Mouse (Mus musculus): Measurements from ENCODE around the gene Tent4b. TPM values are rescaled to one million over a fixed set of nuclear protein-coding genes. Genes with fewer than 3 reads are reported as not detected.

The Tent4b gene
- total RNA-seq, 2 experiments from 2014 or later = 19.5 to 21.0 TPM

DNA sequence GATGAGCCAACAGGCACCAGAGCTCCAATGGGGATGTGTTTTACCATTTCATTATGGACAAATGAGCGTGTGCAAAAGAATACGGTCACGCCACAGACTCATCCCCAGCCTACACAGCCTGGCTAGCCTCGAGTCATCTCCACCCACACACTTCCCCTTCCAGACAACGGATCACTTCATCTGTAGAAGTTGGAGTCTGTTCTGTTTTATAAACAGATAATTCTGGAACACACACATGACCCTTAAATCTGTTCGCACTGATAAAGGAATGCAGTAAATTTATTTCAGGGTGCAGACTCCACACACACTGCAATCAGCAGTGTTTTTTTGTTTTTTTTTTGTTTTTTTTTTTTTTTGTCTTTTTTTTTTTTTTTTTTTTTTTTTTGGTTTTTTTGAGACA, 80.7 kb downstream of the Tent4b start:
- no peak for DNase-seq

DNA sequence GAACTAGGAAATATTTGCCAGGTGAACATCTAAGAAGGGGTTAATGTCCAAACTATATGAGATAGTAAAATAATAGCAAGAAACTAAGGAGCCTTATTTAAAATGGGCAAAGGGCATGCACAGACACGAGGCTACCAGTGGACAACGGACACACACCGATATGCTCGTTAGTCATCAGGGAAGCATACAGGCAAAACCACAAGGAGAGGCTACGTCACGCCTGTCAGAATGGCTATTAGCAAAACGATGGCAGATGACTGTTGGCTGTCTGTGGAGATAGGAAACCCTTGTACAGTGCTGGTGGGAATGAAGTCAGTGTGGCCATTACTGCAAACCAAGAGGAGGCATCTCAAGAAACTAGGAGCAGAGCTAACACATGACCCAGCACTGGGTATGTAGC, 81.9 kb downstream of the Tent4b start:
- no peak for DNase-seq

DNA sequence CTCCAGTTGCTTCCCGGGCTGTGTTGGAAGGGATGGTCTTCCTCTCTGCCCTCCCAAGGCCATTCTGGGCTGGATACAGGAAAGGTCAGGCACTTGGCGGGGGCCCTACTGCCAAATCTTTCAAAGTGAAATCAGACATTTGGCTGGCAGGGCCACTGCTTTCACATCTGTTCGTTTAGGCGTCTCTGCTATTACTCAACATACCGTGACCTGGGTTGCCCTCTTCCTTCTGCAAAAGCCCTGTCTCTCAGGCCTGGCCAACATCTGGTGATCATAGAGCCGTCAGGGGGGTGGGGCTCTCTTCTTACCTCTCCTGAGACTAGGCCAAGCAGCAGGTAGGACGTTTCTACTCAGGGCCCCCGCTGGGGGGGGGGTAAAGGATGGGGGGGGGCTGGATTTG, 83.7 kb downstream of the Tent4b start:
- DNase-seq = peak; percentile 72

DNA sequence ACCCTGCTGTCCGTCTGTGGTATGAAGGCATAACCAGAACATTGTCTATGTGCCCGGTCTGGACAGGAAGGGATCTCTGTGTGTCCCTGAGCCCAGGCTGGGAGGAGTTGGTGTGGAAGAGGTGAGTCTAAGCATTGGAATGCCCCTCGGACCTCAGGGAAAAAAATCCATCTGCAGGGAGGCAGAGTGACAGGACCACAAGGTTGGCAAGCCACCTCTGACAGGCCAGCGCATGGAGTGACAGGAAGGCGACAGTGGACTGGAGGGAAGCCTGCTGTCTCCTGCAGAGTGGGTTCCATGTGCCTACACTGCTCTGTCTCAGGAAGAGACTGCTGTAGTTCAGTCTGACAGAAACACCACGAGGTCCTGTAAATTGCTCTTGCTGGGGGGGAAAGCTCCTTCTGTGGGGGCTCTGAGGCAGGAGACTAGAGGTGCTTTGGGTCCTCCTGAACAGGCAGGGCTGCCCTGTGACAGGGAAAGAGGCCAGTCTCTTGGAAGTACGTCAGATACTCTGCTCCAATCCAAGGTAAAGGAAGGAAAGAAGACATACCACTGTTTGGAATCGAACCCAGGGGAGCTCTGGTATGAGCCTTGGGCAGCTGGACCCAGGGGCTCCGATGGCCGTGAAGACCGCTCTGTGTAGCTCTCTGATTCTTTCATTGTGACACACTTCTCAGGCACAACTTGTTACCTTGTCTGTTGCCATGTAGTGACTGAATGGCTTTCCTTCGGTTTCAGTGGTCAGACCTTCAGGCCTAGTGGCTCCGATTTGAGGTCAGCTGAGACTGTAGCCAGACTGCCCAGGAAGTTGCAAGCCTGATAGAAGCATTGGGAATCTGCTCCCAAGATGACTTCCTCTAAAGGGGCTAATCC, 84.5 kb downstream of the Tent4b start:
- no peak for DNase-seq

DNA sequence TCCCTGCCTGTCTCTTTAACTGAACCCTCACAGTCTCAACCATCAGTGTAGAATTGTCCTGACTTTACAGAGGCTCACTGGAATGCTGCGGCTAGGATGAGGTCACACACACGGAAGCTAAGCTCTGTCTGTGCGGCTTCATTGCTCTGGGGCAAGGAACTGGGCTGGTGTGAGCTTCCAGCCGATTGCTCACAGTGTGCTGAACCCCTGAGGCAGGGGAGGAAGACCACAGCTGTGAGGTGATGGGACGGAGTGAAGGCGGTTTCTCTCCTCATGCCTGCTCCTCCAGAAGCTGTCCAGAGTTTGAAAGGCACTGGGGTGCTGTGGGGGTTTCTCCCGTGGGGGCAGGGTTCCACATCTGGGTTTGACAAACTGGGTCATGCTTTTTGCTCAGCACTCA, 85.7 kb downstream of the Tent4b start:
- peak; percentile 48 for DNase-seq

DNA sequence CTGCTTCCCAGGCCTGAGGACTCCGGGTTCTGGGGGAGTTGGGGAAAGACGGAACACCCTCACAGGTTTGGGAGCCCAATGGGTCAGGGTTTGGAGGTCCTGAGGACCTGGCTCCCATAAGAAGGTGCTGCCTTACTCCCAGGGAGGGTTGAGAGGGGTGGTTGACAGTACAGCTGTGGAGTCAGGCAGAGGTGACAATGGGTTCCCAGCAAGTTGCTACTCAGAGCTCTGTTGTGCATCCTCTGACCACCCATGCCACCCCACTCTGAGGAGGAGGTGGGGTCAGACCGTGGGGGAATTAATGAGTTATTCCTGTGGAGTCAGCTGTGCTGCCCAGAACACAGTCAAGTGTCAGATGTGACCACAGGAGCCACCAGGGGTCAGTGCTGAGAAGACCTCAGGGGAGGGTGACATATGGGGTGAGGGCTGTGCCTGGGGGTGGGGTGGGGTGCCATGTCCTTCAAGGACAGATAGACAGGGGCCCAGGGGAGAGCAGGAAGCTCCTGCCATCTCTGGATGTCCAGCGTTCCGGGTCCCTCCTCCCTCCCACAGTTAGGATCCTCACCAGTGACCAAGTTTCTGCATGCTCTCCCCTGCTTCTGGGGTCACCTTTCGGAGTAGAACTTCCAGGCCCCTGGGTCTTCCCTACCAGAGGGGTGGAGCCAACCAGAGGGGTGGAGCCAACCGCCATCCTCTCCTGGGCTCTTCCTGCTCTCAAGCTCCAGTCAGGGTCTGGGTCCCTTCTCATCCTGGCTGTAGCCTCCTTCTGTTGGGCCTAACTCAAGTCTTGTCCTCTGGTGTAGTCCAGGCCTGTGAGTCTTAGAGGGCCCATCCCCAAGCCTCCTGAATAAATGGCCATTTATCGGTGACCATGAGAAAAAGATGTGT, 86.7 kb downstream of the Tent4b start:
- peak; percentile 49 for DNase-seq

DNA sequence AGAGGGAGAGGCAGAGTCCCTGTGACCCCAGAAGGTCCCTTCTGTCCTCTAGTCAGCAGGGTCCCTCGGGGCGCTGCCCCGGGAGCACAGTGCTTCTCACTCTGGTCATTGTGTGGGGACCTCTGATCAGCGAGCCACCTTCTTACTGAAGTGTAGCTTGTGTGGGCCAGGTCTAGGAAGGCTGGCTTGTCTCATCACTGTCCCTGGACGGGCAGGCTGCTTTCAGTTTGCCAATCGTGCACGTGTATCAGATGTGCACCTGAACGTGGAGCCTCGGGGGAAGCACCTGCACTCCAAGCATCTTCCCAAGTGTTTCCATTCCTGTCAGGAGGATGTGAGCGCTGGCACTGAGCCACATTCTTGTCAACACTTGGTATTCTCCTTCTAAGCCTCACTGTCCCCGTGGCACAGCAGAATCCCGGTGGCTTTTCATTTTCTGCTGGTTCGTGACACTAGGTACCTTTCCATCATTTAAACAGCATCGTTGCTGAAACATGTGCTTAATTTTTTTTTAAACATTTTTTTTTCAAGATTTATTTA, 87.5 kb downstream of the Tent4b start:
- DNase-seq = no peak

DNA sequence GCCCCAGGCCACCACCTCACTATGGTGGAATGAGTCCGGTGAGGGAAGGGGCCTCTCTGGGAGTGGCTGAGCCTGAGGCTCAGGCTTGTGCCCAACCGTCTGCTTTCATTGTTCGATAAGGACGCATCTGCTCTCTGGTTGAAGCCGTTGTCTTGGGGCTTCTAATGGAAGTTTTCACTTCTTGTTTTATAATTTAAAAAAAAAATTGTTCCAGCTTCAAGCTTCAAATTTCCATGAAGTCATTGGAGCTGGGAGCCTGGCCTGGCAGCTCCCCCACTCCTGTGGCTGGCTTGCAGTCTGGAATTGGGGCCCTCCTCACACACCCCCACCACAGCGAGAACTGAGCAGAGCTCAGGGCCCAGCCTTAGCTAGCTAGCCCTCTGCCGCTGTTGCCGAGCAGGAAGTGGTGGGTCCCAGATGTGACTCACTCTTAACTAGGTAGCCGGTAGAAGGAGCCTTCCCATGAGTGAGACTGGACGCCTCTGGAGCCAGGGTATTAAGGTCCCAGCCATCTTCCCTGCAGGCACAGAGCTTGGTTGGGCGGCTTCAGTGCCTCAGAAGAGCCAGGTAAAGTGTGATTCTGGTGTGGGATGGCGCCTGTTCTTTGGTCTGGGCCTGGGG, 89.7 kb downstream of the Tent4b start:
- DNase-seq = peak; percentile 55

DNA sequence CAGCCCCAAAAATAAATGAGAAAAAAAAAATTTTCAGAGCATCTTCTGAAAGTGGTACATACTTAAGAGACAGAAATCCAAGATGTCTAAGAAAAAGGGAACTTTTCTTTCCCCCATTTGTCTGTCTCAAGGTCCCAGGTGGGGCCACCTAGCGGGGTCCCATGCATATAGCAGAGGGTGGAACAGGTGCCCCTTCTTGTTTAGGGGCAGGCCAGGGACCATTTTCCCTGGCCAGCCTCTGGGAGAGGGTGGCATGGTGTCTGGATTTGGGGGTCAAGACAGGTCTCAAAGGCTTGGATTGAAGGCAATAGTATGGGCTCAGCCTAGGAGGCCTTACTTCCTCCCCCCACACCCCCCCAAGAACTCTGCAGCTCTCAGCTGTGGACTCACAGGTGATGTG, 90.9 kb downstream of the Tent4b start:
- DNase-seq = no peak

DNA sequence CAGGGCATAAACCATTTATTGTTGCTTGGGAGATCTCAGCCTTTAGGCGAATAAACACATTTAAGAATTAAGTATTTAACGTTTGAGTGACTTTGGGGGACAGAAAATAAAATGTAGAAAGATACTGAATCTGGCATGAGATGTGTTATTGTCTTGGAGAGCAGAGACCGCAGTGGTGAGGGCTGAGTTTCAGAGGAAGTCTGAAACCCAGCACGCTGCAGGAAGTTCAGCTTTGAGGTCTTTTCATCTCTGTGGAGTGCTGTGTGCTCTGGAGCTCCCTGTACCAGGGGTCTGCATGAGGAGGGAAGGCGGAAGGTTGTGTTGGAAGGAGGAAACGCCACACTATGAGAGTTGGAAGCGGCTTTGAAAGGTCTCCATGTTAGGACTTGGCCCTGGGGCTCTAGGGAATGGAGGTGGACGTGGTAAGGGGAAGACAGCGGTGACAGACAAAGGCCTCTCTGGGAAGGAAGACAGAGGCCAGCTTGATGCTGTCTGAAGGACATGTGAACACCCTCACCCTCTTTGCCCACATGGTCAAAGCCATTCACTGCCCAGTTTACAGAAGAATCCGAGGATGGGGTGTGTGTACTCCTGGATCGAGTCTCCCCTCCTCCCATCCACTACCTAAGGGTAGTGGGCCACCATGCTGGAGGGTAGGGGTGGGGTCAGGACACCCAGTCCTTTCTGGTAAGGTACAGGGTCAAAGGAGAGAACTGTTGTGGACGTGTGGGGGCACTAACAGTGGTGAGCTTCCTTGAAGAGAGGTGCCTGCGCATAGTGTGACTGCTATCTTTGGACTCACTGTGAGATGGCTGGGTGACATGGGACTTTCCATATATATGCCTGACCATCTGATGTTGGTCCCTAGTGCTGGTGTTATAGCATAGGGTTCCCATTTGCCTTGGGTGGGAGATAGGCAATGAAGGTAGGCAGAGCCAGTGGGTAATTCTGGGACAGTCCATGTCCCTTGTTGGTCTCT, 91.6 kb downstream of the Tent4b start:
- no peak for DNase-seq

DNA sequence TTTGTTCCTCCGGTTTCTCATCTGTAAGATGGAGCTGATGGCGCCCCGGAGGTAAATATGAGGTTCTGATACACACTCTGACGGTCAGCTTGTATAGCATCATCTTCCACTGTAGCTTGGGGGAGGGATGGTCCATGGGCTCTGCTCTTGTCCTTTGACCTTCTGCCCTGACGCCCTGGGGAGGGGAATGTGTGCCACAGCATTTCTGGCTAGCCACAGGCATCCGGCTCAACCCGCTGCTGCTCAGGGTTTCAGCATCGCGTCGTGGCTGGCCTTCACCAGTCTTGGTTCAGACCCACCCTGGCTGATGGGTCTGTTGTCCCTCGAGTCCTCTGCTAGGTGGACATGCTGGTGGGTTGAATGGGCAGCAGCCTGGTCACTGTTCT, 92.3 kb downstream of the Tent4b start:
- DNase-seq = no peak

DNA sequence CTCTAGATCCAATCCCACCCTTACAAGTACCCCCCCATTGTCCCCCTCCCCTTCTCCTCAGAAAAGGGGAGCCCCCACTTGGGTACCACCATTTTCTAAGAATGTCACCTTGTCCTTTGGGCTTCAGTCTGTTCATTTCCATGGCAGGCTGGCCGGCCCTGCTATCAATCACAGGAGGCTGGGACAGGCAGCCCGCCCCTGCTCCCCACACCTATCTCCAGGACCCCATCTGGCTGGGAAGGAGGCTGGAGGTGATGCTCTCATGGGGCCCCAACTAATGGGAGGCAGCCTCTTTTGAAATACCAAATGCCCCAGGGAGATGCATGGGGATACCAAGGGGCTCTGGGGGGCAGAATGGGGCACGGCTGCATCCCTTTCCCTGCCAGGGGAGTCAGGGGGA, 93.9 kb downstream of the Tent4b start:
- DNase-seq = no peak

DNA sequence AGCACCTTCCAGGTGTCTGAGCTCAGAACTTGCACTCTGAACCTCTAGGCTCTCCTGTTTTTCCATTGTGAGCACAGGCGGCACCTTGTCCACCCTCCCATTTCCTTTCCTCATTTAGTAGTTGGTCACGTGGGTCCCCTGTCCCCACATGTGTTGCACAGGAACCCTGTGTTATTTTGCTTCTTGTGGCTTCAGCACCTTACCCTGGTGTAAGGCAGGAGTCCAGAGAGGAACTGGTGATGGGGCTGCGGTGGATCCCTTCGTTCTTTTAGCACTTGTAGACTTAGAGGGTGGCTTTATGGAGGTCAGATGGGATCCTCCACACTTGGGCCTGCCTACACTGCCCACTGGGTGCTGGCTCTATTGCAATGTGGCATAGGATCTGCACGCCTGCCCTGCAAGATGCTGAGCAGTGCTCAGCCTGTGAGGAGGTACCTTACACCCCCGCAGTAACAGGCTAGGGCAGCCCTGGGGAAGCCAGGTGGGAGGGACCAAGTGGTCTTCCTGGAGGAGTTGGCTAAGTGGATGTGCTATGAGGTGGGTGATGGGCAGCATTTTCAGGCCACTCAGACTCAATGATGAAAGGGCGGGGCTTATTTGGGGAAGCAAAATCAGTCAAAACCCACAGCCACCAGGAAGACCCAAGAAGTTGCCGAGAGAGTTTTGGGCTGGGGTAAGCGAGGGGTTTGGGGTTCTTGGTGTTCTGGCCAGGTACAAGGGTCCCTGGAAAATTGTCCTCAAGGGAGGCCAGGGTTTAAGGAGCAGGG, 94.8 kb downstream of the Tent4b start:
- DNase-seq = no peak

DNA sequence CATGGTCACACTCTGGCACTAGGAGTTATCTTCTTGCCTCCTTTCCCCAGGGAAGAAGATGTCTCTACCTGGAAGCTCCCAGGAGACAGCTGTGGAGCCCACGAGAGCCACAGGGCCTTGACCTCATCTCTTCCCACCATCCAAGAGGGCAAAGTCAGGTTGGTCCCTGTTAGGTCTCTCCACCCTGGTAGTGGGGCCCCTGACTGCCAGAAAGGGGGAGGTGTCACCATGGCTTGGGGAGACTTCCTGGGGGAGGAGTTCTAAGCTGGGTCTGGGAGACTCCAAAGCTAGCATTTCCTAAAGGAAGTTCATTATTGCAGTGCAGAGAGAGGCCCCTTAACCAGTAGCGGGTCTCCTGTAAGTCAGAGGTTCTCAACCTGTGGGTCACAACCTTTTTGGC, 96.0 kb downstream of the Tent4b start:
- no peak for DNase-seq

DNA sequence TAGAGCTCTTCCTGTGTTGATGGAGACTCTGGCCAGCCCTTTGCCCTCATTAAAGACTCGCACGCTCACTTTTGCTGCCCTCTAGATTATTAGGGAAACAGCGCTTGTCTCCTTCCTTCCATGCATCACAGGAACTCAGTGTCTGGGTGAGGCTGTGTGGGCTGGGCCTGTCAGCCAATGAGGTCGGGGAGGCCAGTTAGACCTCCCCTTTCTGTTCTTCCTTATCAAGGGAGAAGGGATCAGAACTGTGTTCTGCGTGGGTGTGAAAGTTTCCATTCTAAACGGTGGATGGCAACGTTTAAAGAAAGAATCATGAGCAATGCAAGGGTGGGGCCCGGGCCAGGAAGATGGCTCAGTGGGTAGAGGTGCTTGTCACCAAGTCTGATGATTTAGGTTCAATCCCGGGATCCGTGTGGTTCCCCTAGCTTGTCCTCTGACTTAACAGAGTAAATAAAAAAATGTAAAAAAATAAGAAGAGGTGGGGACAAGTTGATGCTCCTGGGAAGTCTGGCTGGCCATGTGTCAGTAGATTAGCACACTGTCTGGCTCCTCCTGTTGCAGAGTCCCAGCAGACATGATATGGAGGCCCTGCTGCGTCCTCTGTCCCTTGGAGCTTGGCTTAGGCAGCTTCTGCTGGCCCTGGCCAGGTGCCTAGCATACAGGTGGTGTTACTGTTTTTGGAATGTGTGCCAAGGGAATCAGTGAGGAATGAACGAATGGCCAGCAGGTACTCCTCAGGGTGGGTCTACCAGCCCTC, 99.1 kb downstream of the Tent4b start:
- DNase-seq = peak; percentile 41

DNA sequence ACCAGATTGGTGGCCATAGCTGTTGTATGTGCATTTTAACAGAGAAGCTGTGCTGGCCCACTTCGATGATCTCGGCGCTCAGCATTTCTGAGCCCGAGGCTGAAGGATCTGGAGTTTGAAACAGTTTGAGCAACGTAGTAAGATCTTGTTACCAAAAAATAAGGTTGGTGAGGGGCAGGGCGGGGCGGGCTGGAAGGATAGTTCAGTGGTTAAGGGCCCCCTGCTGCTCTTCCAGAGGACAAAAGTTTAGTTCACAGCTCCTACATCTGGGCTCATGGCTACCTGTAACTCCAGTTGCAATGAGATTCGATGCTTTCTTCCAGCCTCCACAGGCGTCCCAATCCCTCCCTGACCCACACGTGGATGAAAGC, 99.7 kb downstream of the Tent4b start:
- DNase-seq = no peak

DNA sequence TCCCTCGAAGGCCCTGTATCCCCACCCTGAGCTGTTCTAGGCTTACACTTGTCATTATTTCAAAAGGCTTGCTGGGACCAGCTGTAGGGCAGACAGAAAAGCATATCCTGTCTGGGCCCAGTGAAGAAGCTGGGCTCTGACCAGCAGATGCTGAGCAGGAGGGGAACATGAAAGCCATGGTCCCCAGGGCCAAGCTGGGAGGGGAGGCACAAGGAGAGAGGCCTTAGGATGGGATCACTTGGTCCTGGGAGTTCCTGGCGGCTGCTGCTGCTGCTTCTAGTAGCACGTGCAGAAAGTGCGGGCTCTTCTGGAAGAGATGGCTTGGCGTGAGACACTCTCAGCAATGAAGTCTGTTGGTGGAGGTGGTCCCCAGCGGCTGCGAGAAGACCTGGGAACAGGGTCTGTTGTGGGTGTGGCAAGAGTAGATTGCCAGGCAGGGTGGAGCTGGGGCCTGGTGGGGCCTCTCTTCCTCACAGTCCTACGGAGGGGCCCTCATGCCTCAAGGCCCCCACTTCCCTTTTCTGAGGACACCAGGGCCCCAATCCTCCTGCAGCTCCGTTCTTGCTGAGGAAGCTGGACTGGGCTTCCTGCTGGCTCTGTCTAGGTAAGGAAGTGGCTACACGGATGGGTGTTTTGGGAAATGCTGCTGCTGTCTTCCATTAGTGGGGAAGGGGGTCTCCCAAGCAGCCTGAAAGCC, 101.0 kb downstream of the Tent4b start:
- no peak for DNase-seq

DNA sequence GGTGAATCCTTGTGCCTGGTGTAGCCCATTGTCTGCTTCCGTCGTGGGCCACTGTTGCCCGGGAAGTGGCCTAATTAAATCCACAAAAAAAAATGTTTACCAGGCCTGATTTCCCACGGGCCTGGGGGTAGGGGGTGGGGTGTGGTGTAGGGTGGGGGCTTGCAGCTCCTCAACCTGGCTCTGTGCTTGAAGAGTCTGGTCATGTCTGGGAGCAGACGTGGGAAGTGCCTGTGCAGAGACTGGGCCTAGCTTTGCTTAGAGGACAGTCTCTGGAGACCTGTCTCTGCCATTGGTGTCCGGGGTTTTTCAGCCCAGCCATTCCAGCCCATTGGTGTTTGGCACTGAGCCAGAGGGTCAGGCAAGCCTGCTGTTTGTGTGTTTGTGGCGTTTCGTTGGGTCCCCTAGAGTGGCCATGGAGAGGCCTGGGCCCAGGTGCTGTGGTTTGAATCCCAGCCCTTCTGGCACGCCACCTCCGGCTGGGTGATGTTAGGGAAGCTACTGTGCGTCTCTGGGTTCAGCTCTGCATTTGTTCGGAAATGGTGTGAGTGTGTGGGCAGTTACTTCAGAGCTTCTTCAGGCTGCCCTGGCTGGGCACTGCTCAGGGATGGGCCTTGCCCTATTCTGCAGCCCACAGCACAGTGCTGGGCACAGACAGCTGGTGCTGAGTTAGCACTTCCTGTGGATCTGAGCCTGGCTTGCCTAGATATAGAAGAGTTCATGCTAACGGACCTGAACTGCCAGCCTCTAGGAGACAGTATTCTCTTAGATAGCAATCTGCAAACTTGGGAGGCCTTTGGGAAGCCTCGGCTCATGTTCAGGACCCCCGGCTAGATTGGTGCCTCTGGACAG, 102.8 kb downstream of the Tent4b start:
- peak; percentile 39 for DNase-seq

DNA sequence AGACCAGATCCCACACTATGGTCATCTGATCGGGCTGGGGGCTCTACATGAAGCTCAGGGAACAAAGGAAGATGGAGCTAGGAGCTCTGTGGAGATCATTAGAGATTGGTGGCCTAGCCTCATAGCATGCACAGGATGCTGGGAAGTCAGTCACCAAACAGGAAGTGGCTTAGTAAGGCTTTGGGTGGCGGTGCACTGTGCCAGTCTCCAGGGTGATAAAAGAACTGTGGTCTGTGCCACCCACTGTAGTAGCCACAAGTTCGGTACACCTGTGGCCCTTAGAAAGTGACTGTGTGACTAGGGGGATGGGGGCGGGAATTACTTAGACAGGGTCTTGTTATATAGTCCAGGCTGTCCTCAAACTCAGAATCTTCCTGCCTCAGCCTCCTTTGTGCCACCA, 106.8 kb downstream of the Tent4b start:
- DNase-seq = no peak
